Mouse (Mus musculus) lung, postnatal 0 days (tissue): ENCODE measurements at regions not wholly inside any gene's neighbourhood (a gene's known extent, or its start where the extent isn't known, plus 50 kb on each side); places are given as distances from the start of the nearest gene placed in this dataset.

Source experiments
- ATAC-seq: fragments of 200-750 bp; cut with Nextera tagmentation; 2 replicates; pipeline ENCODE4 v1.8.0; 2017; ENCODE audit warnings: moderate library complexity
- DNase-seq: peaks from one replicate; pipeline ENCODE4 v3.0.0-alpha.2; 2016; ENCODE audit warnings: low spot score
- H3K27ac ChIP-seq: fragments of 300-500 bp; sonication (generic); 2 replicates; pipeline ENCODE4 v1.5.1; 2014; ENCODE audit warnings: antibody characterized with exemption, mild to moderate bottlenecking, low read length, mixed read lengths
- H3K27me3 ChIP-seq: fragments of 300-500 bp; sonication (generic); replicated peaks from 2 replicates; pipeline ENCODE4 v1.6.1; 2014; ENCODE audit warnings: low read length, mixed read lengths; ENCODE audit not compliant: insufficient read depth
- H3K36me3 ChIP-seq: fragments of 300-500 bp; sonication (generic); 2 replicates; pipeline ENCODE4 v1.6.1; 2014; ENCODE audit warnings: low read length, mixed read lengths; ENCODE audit not compliant: insufficient read depth
- H3K4me1 ChIP-seq: fragments of 300-500 bp; sonication (generic); 2 replicates; pipeline ENCODE4 v1.6.1; 2014; ENCODE audit warnings: antibody characterized with exemption, low read depth, low read length, mixed read lengths; ENCODE audit not compliant: insufficient read depth
- H3K4me2 ChIP-seq: fragments of 300-500 bp; sonication (generic); replicated peaks from 2 replicates; pipeline ENCODE4 v1.6.1; 2014; ENCODE audit warnings: low read depth, mild to moderate bottlenecking, low read length, moderate library complexity, mixed read lengths
- H3K4me3 ChIP-seq: fragments of 300-500 bp; sonication (generic); 2 replicates; pipeline ENCODE4 v1.5.1; 2014; ENCODE audit warnings: low read depth, low read length
- H3K9ac ChIP-seq: fragments of 300-500 bp; sonication (generic); replicated peaks from 2 replicates; pipeline ENCODE4 v1.6.1; 2014; ENCODE audit warnings: low read depth, mild to moderate bottlenecking
- H3K9me3 ChIP-seq: fragments of 300-500 bp; sonication (generic); 2 replicates; pipeline ENCODE4 v1.6.1; 2016; ENCODE audit warnings: low read length, mixed read lengths
- CTCF ChIP-seq: IDR thresholded peaks from 2 replicates; pipeline ENCODE4 v1.5.1; 2016; ENCODE audit warnings: antibody characterized with exemption, mild to moderate bottlenecking
- EP300 ChIP-seq: IDR thresholded peaks from 2 replicates; pipeline ENCODE4 v1.6.1; 2016; ENCODE audit warnings: antibody characterized with exemption, mild to moderate bottlenecking, control low read depth
- WGBS: fragments of 180-500 bp; shearing (Covaris S2); extraction: QIAGEN DNeasy Blood & Tissue Kit; methylation state at CpG from one replicate; pipeline ENCODE4 v1.1.7; 2014; 5-methylcytosine and 5-hydroxymethylcytosine counted together

GRCm38 (mm10) chr1:42232716-42233115 is 462.9 kb upstream of the Pou3f3 start:
- no peaks in the 10 kb centered on the region for H3K27me3 ChIP-seq
- no peaks in the 10 kb centered on the region for H3K9me3 ChIP-seq
- H3K27ac ChIP-seq = no peak overlapping the region
- H3K4me2 ChIP-seq = no peak overlapping the region
- no peak overlapping the region for H3K4me3 ChIP-seq
- TF ChIP-seq EP300 (no peak), CTCF (no peak)
- DNase-seq = no peak
- no peak for ATAC-seq
- H3K36me3 ChIP-seq = no peaks in the 10 kb centered on the region
- WGBS = 79% methylated on average over 6 of the region's 6 CpGs
- H3K4me1 ChIP-seq = no peaks in the 10 kb centered on the region
- no peak overlapping the region for H3K9ac ChIP-seq

GRCm38 (mm10) chr1:42233289-42233688 is 462.3 kb upstream of the Pou3f3 start:
- no peaks in the 10 kb centered on the region for H3K27me3 ChIP-seq
- TF ChIP-seq EP300 (no peak), CTCF (no peak)
- no peaks in the 10 kb centered on the region for H3K4me1 ChIP-seq
- no peak overlapping the region for H3K9ac ChIP-seq
- H3K36me3 ChIP-seq = no peaks in the 10 kb centered on the region
- no peak overlapping the region for H3K27ac ChIP-seq
- ATAC-seq (no peak), DNase-seq (no peak)
- no peak overlapping the region for H3K4me2 ChIP-seq
- no peak overlapping the region for H3K4me3 ChIP-seq
- no peaks in the 10 kb centered on the region for H3K9me3 ChIP-seq
- WGBS = 39% methylated on average over 10 of the region's 10 CpGs

GRCm38 (mm10) chr1:42236466-42237010 is 459.0 kb upstream of the Pou3f3 start:
- H3K4me1 ChIP-seq = no peaks in the 10 kb centered on the region
- 77% methylated on average over 2 of the region's 2 CpGs for WGBS
- H3K27ac ChIP-seq = no peak overlapping the region
- H3K36me3 ChIP-seq = no peaks in the 10 kb centered on the region
- no peak overlapping the region for H3K4me3 ChIP-seq
- no peaks in the 10 kb centered on the region for H3K27me3 ChIP-seq
- H3K9me3 ChIP-seq = no peaks in the 10 kb centered on the region
- no peak for ATAC-seq
- H3K4me2 ChIP-seq = no peak overlapping the region
- TF ChIP-seq EP300 (no peak), CTCF (no peak)
- H3K9ac ChIP-seq = no peak overlapping the region
- DNase-seq = no peak

- Histone ChIP-seq H3K36me3 (no peaks in the 10 kb centered on the region), H3K4me3 (no peak overlapping the region), H3K9ac (no peak overlapping the region), H3K27ac (no peak overlapping the region), H3K27me3 (no peaks in the 10 kb centered on the region), H3K9me3 (no peaks in the 10 kb centered on the region), H3K4me1 (no peaks in the 10 kb centered on the region), H3K4me2 (no peak overlapping the region)
- TF ChIP-seq EP300 = no peak
- TF ChIP-seq CTCF = peak; percentile 50
- no peak for DNase-seq
- WGBS = 66% methylated on average over 3 of the region's 3 CpGs
- no peak for ATAC-seq
These were observed 457.2 kb upstream of the Pou3f3 start for GRCm38 (mm10) chr1:42238408-42238807.

- Histone ChIP-seq H3K4me1 (no peaks in the 10 kb centered on the region), H3K36me3 (no peaks in the 10 kb centered on the region), H3K9me3 (no peaks in the 10 kb centered on the region), H3K27ac (no peak overlapping the region), H3K9ac (no peak overlapping the region), H3K27me3 (no peaks in the 10 kb centered on the region), H3K4me2 (no peak overlapping the region), H3K4me3 (no peak overlapping the region)
- WGBS = 52% methylated on average over 9 of the region's 9 CpGs
- no peak for TF ChIP-seq EP300
- no peak for TF ChIP-seq CTCF
- DNase-seq = no peak
- ATAC-seq = no peak
These were observed 454.4 kb upstream of the Pou3f3 start for GRCm38 (mm10) chr1:42241172-42241571.

- Histone ChIP-seq H3K9me3 (no peaks in the 10 kb centered on the region), H3K36me3 (no peaks in the 10 kb centered on the region), H3K27me3 (no peaks in the 10 kb centered on the region), H3K9ac (no peak overlapping the region), H3K4me1 (no peaks in the 10 kb centered on the region), H3K27ac (no peak overlapping the region), H3K4me2 (no peak overlapping the region), H3K4me3 (no peak overlapping the region)
- no peak for DNase-seq
- ATAC-seq = no peak
- 72% methylated on average over 11 of the region's 11 CpGs for WGBS
- no peak for TF ChIP-seq CTCF
- TF ChIP-seq EP300 = no peak
These were observed 453.9 kb upstream of the Pou3f3 start for GRCm38 (mm10) chr1:42241601-42242220.
